Mouse (Mus musculus) brain, embryonic 18.5 days (tissue): ENCODE measurements around the gene 4930402H24Rik.

Experiments
- DNase-seq: peaks from one replicate; pipeline ENCODE4 v3.0.0-alpha.2; 2012; ENCODE audit warnings: low read depth, low spot score

4930402H24Rik gene

GRCm38 (mm10) chr2:130813729-130814128 is 92.5 kb downstream of the 4930402H24Rik start:
- DNase-seq = no peak

GRCm38 (mm10) chr2:130812487-130812886 is 93.7 kb downstream of the 4930402H24Rik start:
- no peak for DNase-seq

GRCm38 (mm10) chr2:130805146-130805545 is 101.1 kb downstream of the 4930402H24Rik start:
- DNase-seq = no peak

- DNase-seq = no peak
Measured at GRCm38 (mm10) chr2:130803706-130804105, 102.5 kb downstream of the 4930402H24Rik start.

- no peak for DNase-seq
Measured at GRCm38 (mm10) chr2:130795731-130796130, 110.5 kb downstream of the 4930402H24Rik start.

- DNase-seq = no peak
Measured at GRCm38 (mm10) chr2:130791722-130792121, 114.5 kb downstream of the 4930402H24Rik start.

GRCm38 (mm10) chr2:130789642-130790041 is 116.6 kb downstream of the 4930402H24Rik start:
- DNase-seq = no peak

GRCm38 (mm10) chr2:130789039-130789438 is 117.2 kb downstream of the 4930402H24Rik start:
- DNase-seq = no peak

- DNase-seq = no peak
Measured at GRCm38 (mm10) chr2:130784939-130785338, 121.3 kb downstream of the 4930402H24Rik start.

GRCm38 (mm10) chr2:130780615-130781303 is 125.4 kb downstream of the 4930402H24Rik start:
- DNase-seq = no peak

GRCm38 (mm10) chr2:130779935-130780334 is 126.3 kb downstream of the 4930402H24Rik start:
- no peak for DNase-seq

- no peak for DNase-seq
Measured at GRCm38 (mm10) chr2:130776610-130777009, 129.6 kb downstream of the 4930402H24Rik start.

- DNase-seq = no peak
Measured at GRCm38 (mm10) chr2:130767483-130767882, 138.7 kb downstream of the 4930402H24Rik start.

GRCm38 (mm10) chr2:130765396-130765795 is 140.8 kb downstream of the 4930402H24Rik start:
- DNase-seq = no peak

- DNase-seq = no peak
Measured at GRCm38 (mm10) chr2:130760876-130761275, 145.3 kb downstream of the 4930402H24Rik start.

- DNase-seq = no peak
Measured at GRCm38 (mm10) chr2:130755061-130755607, 151.1 kb downstream of the 4930402H24Rik start.

GRCm38 (mm10) chr2:130754596-130754995 is 151.6 kb downstream of the 4930402H24Rik start:
- no peak for DNase-seq

- DNase-seq = no peak
Measured at GRCm38 (mm10) chr2:130750449-130750848, 155.8 kb downstream of the 4930402H24Rik start.

- no peak for DNase-seq
Measured at GRCm38 (mm10) chr2:130749708-130750107, 156.5 kb downstream of the 4930402H24Rik start.

- no peak for DNase-seq
Measured at GRCm38 (mm10) chr2:130743576-130743975, 162.6 kb downstream of the 4930402H24Rik start.

GRCm38 (mm10) chr2:130740096-130740495 is 166.1 kb downstream of the 4930402H24Rik start:
- no peak for DNase-seq

GRCm38 (mm10) chr2:130738019-130738418 is 168.2 kb downstream of the 4930402H24Rik start:
- no peak for DNase-seq

GRCm38 (mm10) chr2:130735281-130735680 is 170.9 kb downstream of the 4930402H24Rik start:
- DNase-seq = no peak
